Mouse (Mus musculus) kidney, postnatal 0 days (tissue): ENCODE data around the gene Lrrc32. TPM values are rescaled to one million over a fixed set of nuclear protein-coding genes. Genes with fewer than 3 reads are reported as not detected.

Source experiments
- ATAC-seq: fragments of 200-750 bp; cut with Nextera tagmentation; replicated peaks from 2 replicates; pipeline ENCODE4 v1.8.0; 2017; ENCODE audit warnings: low read depth, moderate number of reproducible peaks, moderate TSS enrichment, moderate library complexity; ENCODE audit not compliant: low FRiP score
- DNase-seq: peaks from one replicate; pipeline ENCODE4 v3.0.0-alpha.2; 2016; ENCODE audit warnings: low spot score
- H3K27ac ChIP-seq: fragments of 300-500 bp; sonication (generic); 2 replicates; pipeline ENCODE4 v1.5.1; 2014; ENCODE audit warnings: mild to moderate bottlenecking
- H3K27me3 ChIP-seq: fragments of 300-500 bp; sonication (generic); 2 replicates; pipeline ENCODE4 v1.6.1; 2014; ENCODE audit warnings: low read length, mixed read lengths; ENCODE audit not compliant: insufficient read depth
- H3K36me3 ChIP-seq: fragments of 300-500 bp; sonication (generic); 2 replicates; pipeline ENCODE4 v1.6.1; 2014; ENCODE audit warnings: low read length, mixed read lengths; ENCODE audit not compliant: insufficient read depth
- H3K4me1 ChIP-seq: fragments of 300-500 bp; sonication (generic); replicated peaks from 2 replicates; pipeline ENCODE4 v1.6.1; 2014; ENCODE audit warnings: antibody characterized with exemption, low read length, mixed read lengths; ENCODE audit not compliant: insufficient read depth
- H3K4me2 ChIP-seq: fragments of 300-500 bp; sonication (generic); 2 replicates; pipeline ENCODE4 v1.6.1; 2014; ENCODE audit warnings: mild to moderate bottlenecking, low read length, moderate library complexity, mixed read lengths
- H3K4me3 ChIP-seq: fragments of 300-500 bp; sonication (generic); replicated peaks from 2 replicates; pipeline ENCODE4 v1.5.1; 2014; ENCODE audit warnings: low read depth, low read length
- H3K9ac ChIP-seq: fragments of 300-500 bp; sonication (generic); 2 replicates; pipeline ENCODE4 v1.6.1; 2014; ENCODE audit warnings: low read depth, low read length
- H3K9me3 ChIP-seq: fragments of 300-500 bp; sonication (generic); replicated peaks from 2 replicates; pipeline ENCODE4 v1.6.1; 2016; ENCODE audit warnings: low read length, inconsistent platforms, mixed read lengths
- CTCF ChIP-seq: IDR thresholded peaks from 2 replicates; pipeline ENCODE4 v1.5.1; 2016; ENCODE audit warnings: antibody characterized with exemption, low read depth, mild to moderate bottlenecking, moderate library complexity
- WGBS: fragments of 180-500 bp; shearing (Covaris S2); extraction: QIAGEN DNeasy Blood & Tissue Kit; methylation state at CpG from one replicate; pipeline ENCODE4 v1.1.7; 2014; 5-methylcytosine and 5-hydroxymethylcytosine counted together
- polyA plus RNA-seq: library from polyadenylated mRNA; unstranded; fragments of >200 nt; fragmentation: Nextera tagmentation; extraction: Ambion mirVana; gene quantifications from 2 replicates; pipeline ENCODE4 v1.2.1, GENCODE M21; 2015

Gene Lrrc32
- polyA plus RNA-seq, 1 experiment from 2014 or later, result 15.1 TPM

DNA sequence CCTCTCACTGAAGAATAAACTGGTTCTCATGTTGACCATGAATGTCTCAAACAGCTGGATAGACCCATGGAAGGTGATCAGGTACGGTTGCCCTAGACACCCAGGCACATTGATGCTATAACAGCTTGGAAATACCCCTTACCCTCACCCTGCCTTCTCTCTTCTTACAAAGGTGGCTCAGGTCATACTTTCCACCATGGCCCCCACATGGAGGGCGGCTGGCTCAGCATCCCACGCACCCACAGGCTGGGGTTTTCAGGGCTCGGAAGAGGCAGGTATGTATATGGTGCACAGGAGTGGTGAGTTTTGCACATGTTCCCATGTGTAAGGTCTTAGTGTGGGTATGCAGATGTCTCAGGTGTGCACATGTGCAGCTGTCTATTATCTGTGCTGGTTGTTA lies 43.9 kb downstream of the Lrrc32 start:
- H3K4me1 ChIP-seq, result peaks cover 7% of the 10 kb centered on the region
- H3K4me2 ChIP-seq, result no peak overlapping the region
- ATAC-seq, result no peak
- H3K27me3 ChIP-seq, result no peaks in the 10 kb centered on the region
- no peak overlapping the region for H3K27ac ChIP-seq
- H3K36me3 ChIP-seq, result no peaks in the 10 kb centered on the region
- no peaks in the 10 kb centered on the region for H3K9me3 ChIP-seq
- 95% methylated on average over 4 of the region's 4 CpGs for WGBS
- H3K9ac ChIP-seq, result no peak overlapping the region
- TF ChIP-seq CTCF, result no peak
- H3K4me3 ChIP-seq, result no peak overlapping the region
- no peak for DNase-seq

DNA sequence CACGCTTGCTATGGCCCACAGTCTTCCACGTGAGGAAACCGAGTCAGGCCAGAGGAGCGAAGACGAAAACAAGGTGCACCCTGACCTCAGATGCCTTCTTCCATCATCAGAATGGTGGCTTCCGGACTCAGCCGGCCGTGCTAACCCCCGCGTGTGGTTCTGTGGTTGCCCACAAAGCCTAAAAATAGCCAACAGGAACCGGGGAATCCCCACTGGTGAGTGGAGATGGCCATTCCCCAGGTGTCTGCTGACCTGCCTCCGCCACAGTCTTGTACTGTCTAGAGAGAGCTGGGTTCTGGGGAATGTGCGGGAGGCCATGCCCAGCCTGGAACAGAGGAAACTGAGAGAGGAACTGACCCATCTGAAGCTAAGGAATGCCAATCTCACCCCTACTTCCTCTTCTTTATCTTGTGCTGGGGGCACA lies 45.4 kb downstream of the Lrrc32 start:
- no peak for ATAC-seq
- Histone ChIP-seq H3K4me2 (no peak overlapping the region), H3K4me3 (no peak overlapping the region), H3K9ac (no peak overlapping the region), H3K27ac (no peak overlapping the region), H3K36me3 (no peaks in the 10 kb centered on the region), H3K27me3 (no peaks in the 10 kb centered on the region), H3K9me3 (no peaks in the 10 kb centered on the region), H3K4me1 (peaks cover 11% of the 10 kb centered on the region)
- DNase-seq, result no peak
- no peak for TF ChIP-seq CTCF
- WGBS, result 88% methylated on average over 13 of the region's 13 CpGs

DNA sequence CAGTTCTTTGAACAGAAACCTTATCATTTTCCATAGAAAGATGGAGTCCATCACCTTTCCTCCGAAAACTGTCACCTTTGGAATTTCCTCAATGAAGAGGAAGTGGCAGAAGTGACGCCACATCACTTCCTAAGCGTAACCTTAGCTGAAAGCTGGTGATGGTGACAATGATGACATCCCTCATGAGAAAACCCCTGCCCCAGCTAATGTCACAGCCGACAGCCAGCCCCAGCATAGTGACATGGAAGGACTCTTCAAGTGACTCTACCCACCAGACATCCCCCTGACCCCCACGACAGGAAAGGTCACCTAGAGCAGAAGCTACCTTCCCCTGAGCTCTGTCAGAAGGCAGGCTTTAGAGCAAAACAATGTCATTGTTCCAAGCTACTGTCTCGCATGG lies 46.1 kb downstream of the Lrrc32 start:
- ATAC-seq, result no peak
- H3K27ac ChIP-seq, result no peak overlapping the region
- WGBS, result 89% methylated on average over 6 of the region's 6 CpGs

DNA sequence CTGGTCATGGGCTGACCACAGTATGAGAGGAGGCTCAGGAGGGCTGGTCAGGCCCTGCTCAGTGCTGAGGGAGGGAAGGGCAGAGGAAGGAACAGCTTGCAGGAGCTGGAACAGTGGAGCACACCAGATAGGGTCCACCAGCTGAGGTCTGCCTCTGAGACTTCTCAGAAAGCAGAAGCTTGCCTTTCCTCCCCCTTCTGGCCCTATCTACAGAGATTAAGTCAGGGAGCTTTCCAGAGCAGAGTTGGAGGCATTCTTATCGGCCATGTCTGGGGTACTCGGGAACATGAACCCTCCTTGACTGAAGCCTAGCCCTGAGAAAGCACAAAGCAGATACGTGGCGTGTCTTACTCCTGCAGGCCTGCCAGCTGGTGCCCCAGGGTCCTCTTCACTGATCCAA lies 46.8 kb downstream of the Lrrc32 start:
- Histone ChIP-seq H3K4me1 (peaks cover 11% of the 10 kb centered on the region), H3K27me3 (no peaks in the 10 kb centered on the region), H3K9ac (no peak overlapping the region), H3K4me3 (no peak overlapping the region), H3K4me2 (no peak overlapping the region), H3K36me3 (no peaks in the 10 kb centered on the region), H3K27ac (no peak overlapping the region), H3K9me3 (no peaks in the 10 kb centered on the region)
- ATAC-seq, result no peak
- 93% methylated on average over 4 of the region's 4 CpGs for WGBS
- DNase-seq, result no peak
- no peak for TF ChIP-seq CTCF

More for the DNA sequence above, 46.1 kb downstream of the Lrrc32 start:
- Histone ChIP-seq H3K27me3 (no peaks in the 10 kb centered on the region), H3K4me3 (no peak overlapping the region), H3K9ac (no peak overlapping the region), H3K4me1 (peaks cover 11% of the 10 kb centered on the region), H3K4me2 (no peak overlapping the region), H3K9me3 (no peaks in the 10 kb centered on the region), H3K36me3 (no peaks in the 10 kb centered on the region)
- no peak for DNase-seq
- TF ChIP-seq CTCF, result no peak

DNA sequence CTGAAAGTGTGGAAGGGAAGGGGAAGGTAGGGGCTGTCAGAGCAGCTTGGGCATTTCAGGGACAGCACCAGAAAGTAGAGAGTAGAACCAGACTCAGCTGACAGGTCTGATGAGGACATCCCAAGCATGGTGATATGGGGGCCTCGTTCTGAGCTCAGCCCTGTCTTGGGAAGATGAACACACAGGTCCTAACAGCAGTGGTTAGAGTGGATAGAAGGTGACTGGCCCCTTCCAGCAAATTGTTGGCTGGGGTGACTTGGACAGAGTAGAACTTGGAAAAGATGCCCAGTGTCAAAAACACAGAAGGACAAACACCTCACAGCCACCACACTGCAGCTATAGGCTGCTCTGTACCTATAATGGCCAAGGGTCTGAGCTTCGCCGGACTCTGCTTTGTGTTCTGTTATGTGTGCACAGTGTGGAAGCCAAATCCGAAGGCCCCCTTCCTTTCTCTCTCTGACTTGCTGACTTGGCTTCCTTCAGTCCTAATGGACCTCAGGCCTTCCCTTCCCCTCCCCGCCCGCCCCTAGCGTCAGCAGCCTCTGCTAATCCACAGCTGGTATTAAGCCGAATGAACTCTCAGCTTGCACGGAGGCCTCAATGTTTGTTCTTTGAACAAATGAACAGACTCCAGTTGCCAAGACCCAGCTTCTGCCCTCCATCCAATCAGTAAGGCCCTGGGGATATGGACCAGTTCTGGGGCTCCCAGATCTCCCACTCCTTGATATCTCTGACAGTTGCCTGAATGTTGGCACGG lies 48.3 kb downstream of the Lrrc32 start:
- H3K27me3 ChIP-seq, result no peaks in the 10 kb centered on the region
- WGBS, result 50% methylated on average over 10 of the region's 10 CpGs
- H3K4me1 ChIP-seq, result peaks cover 11% of the 10 kb centered on the region
- DNase-seq (peak; percentile 54), ATAC-seq (0 out of 2 replicates have a peak, but pooled peaks have one; percentile 6)
- H3K27ac ChIP-seq, result peak overlapping the region; percentile 1; the same call in 1 of the 2 replicates
- no peaks in the 10 kb centered on the region for H3K9me3 ChIP-seq
- H3K4me2 ChIP-seq, result no peak overlapping the region
- no peaks in the 10 kb centered on the region for H3K36me3 ChIP-seq
- H3K9ac ChIP-seq, result no peak overlapping the region
- no peak for TF ChIP-seq CTCF
- no peak overlapping the region for H3K4me3 ChIP-seq

DNA sequence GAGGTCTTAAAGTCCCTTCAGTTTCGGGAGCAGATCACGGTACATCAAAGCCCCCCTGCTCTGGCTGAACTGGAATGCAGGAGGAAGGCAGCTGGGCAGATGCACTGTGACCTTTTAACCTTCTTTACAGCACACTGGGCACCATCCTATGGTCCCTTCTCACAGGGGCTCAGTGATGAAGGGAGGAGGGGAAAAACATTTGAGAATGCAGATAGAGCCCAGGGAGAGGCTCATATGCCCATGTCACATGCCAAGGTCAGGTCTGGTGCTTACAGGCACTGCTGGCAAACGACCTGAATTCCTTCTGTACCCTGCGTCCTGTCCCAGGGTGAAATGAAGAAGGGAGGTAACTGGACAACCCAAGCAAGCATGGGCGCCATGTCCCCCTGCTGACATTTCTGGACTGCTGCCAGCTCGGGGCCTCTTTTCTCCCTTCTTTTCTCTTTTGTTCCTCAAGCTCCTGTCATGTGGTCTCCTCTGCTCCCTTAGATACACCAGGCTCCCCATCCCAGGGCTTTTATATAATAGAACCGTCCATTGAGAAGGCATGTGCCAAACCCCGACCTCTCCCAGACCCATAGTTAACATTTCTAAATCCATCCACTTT lies 49.0 kb downstream of the Lrrc32 start:
- 42% methylated on average over 8 of the region's 8 CpGs for WGBS
- H3K4me3 ChIP-seq, result no peak overlapping the region
- H3K4me1 ChIP-seq, result peaks cover 17% of the 10 kb centered on the region
- no peaks in the 10 kb centered on the region for H3K27me3 ChIP-seq
- H3K36me3 ChIP-seq, result no peaks in the 10 kb centered on the region
- no peak overlapping the region for H3K9ac ChIP-seq
- no peak for TF ChIP-seq CTCF
- peak overlapping the region; percentile 1; the same call in 1 of the 2 replicates for H3K27ac ChIP-seq
- DNase-seq, result no peak
- no peaks in the 10 kb centered on the region for H3K9me3 ChIP-seq
- no peak overlapping the region for H3K4me2 ChIP-seq
- 0 out of 2 replicates have a peak, but pooled peaks have one; percentile 36 for ATAC-seq
